In the genomic region with DNA sequence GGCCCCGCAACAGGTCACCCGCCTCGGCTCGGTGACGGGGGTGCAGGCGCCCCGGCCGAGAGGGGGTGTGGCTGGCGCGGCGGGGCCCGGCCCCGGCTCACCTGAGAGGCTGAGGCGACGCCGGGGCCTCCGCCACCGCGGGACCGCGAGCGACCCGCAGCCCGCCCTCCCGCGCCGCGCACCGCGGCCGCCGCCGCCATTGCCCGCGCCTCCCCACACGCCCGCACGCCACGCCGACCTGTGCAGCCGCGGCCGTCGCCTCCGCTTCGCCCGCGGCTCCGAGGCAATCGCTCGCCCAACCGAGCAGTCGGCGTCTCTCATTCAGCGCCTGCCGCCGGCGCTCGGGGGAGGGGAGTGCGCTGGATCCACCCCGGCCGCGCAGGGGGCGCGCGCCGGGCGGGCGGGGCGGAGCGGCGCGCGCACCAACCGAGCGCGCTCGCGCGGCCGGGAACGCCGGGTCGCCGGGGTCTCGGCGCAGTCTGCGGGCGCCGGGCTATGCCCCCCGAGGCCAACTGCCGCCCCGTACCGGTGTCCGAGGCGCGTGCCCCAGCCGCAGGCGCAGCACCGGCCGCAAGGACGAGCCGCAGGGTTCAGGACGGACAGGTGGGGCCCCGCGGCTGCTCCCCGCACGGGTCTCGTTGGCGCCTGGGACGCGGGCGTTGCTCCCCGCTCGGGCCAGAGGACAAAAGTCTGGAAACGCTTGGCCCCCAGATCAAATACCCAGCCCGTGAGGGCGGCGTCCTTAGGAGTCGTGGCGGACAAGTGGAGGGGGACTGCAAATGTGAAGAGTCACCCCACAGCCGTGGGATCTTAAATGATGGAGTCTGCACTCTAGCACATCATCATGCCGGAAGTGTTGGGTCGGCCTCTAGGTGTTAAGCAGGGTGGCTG, we compare ENCODE assay signal across 8 mouse cellular contexts. TPM values are rescaled to one million over a fixed set of nuclear protein-coding genes. Genes with fewer than 3 reads are reported as not detected.
DNase-seq lines count a peak whose midpoint lies in the region; ATAC-seq and TF ChIP-seq lines count a peak whose summit lies in the region.

TSS of gene Ralgps2 (minus strand) at position 376 of the 891 bp plus-strand sequence.

- no peaks in the 10 kb centered on the region for H3K36me3 ChIP-seq in hindbrain, postnatal 0 days (ENCODE audit: insufficient read depth, low read length)

- TF ChIP-seq CTCF in Patski (IDR thresholded peaks at IDR 0.05) = no peak
- no peak for TF ChIP-seq CTCF in hindbrain, postnatal 0 days (IDR thresholded peaks at IDR 0.05; ENCODE audit: low read depth)

- peaks cover 6% of the 10 kb centered on the region; the same call in 1 of the 2 replicates for H3K4me1 ChIP-seq in hindbrain, postnatal 0 days (ENCODE audit: insufficient read depth, low read length)

- peak within 1 kb of the TSS; percentile 96 for H3K27ac ChIP-seq in hindbrain, postnatal 0 days

- peak; percentile 77 for ATAC-seq in Patski
- peak; percentile 85 for ATAC-seq in hindbrain, postnatal 0 days
- peak; percentile 49 for ATAC-seq in megakaryocyte, adult 5-6 weeks (ENCODE audit: poor library complexity, severe bottlenecking)

- no peaks in the 10 kb centered on the region for H3K9me3 ChIP-seq in hindbrain, postnatal 0 days (ENCODE audit: low read length)

- POLR2A ChIA-PET in Patski (lab: Charles Lee) = no interaction called here

- peak within 1 kb of the TSS; percentile 97 for H3K9ac ChIP-seq in hindbrain, postnatal 0 days (replicated peaks; ENCODE audit: low read length)

- under 1% methylated on average over 54 of the region's 124 CpGs for WGBS in hindbrain, postnatal 0 days

- no peak for DNase-seq in Patski (ENCODE audit: low read depth, low spot score)
- DNase-seq in cerebellum, adult 9-10 months = peak; percentile 60
- DNase-seq in frontal cortex, postnatal 14 days (ENCODE audit: low spot score in 2 of 2) = peak; percentile 24 to 57
- peak; percentile 87 for DNase-seq in hindbrain, postnatal 0 days (ENCODE audit: low spot score)
- DNase-seq in left cerebral cortex, adult 8-10 months (ENCODE audit: low spot score in 2 of 2) = peak; percentile 23 to 40
- DNase-seq in right cerebral cortex, adult 2 months (ENCODE audit: low spot score in 2 of 2) = peak; percentile 54 to 67
- DNase-seq in urinary bladder, postnatal 36 days (ENCODE audit: low spot score in 2 of 2) = peak; percentile 46 to 50

- peak within 1 kb of the TSS; percentile 83 for H3K4me2 ChIP-seq in hindbrain, postnatal 0 days (ENCODE audit: low read depth, low read length)

- H3K27me3 ChIP-seq in Patski = peaks cover 25% of the 10 kb centered on the region
- H3K27me3 ChIP-seq in hindbrain, postnatal 0 days (ENCODE audit: insufficient read depth, low read length) = no peaks in the 10 kb centered on the region

- H3K4me3 ChIP-seq in hindbrain, postnatal 0 days (ENCODE audit: low read length) = peak within 1 kb of the TSS; percentile 94

- CTCF ChIA-PET in Patski (lab: Charles Lee) = interaction anchor here (2.1 to 2.6 kb wide), 2 partner anchors 21 to 137 kb away, joined by 14 read pairs; no protein-coding TSS in a partner anchor

- in situ Hi-C loops in Patski (cut with MboI; ENCODE audit: low pct_unique_long_range_greater_than_20kb) = loop anchor here (5.0 kb wide), 1 partner anchor 58 kb away; no protein-coding TSS in a partner anchor

RNA-seq across cellular contexts. Expression of gene Ralgps2, which starts in this region (rescaled TPM):
- polyA plus RNA-seq in Patski (2021) = 7.4 TPM
- 52.8 and 53.6 TPM in 2 replicates for total RNA-seq in hindbrain, postnatal 0 days (2014; rRNA removed)
- 70.1 and 75.5 TPM in 2 replicates for polyA plus RNA-seq in hindbrain, postnatal 0 days (2015; fragmentation: Nextera tagmentation; extraction: Ambion mirVana)
- 10 to 100 TPM; 34.9 to 50.6 (median 44.1) TPM for total RNA-seq in left cerebral cortex, adult 8-10 months (2022)
- total RNA-seq in megakaryocyte, adult 5-6 weeks (2015) = 6.0 and 12.4 TPM in 2 replicates
- 8.9 and 39.4 TPM in 2 replicates for total RNA-seq in megakaryocyte, adult 5-6 weeks (2017)
